Mouse (Mus musculus) CD4-positive, CD25-positive, alpha-beta regulatory T cell, adult 4 months (primary cell): Measurements from ENCODE around the gene C7. TPM values are rescaled to one million over a fixed set of nuclear protein-coding genes. Genes with fewer than 3 reads are reported as not detected.
"Not testable (repeated sequence)": the region's sequence is repeated elsewhere in the genome, so short reads cannot be mapped to it uniquely, and the experiment has no call there.

Experiments
- ATAC-seq: one replicate; pipeline ENCODE4 v1.8.0; 2017
- polyA plus RNA-seq, 2 experiments: library from polyadenylated mRNA; unstranded; fragments of 100-300 nt; shearing (Covaris generic); gene quantifications; one replicate each; pipeline ENCODE4 v1.2.1; 2017

Gene C7
- not detected for polyA plus RNA-seq

- ATAC-seq = no peak
Measured at GRCm38 (mm10) chr15:5063635-5064034, at the start of gene C7. Gene C7 (minus strand): TSS chr15:5063740.

GRCm38 (mm10) chr15:5112651-5113050 is 49.1 kb upstream of the C7 start:
- no peak for ATAC-seq

GRCm38 (mm10) chr15:5108655-5109040 is 45.1 kb upstream of the C7 start:
- ATAC-seq = peak; percentile 29

GRCm38 (mm10) chr15:5107686-5108654 is 44.4 kb upstream of the C7 start, which contains the start of gene Card6:
Gene Card6 (minus strand): TSS chr15:5108539.
- ATAC-seq = peak; percentile 90

GRCm38 (mm10) chr15:5106293-5106692 is 42.8 kb upstream of the C7 start:
- peak; percentile 45 for ATAC-seq

- no peak for ATAC-seq
Measured at GRCm38 (mm10) chr15:5105891-5106290, 42.4 kb upstream of the C7 start.

GRCm38 (mm10) chr15:5102312-5102711 is 38.8 kb upstream of the C7 start:
- ATAC-seq = no peak

- ATAC-seq = no peak
Measured at GRCm38 (mm10) chr15:5097376-5097775, 33.8 kb upstream of the C7 start.

GRCm38 (mm10) chr15:5095534-5096301 is 32.2 kb upstream of the C7 start:
- ATAC-seq = no peak

- ATAC-seq = no peak
Measured at GRCm38 (mm10) chr15:5090131-5090530, 26.6 kb upstream of the C7 start.

GRCm38 (mm10) chr15:5088850-5089608 is 25.5 kb upstream of the C7 start:
- ATAC-seq = peak; percentile 81

- ATAC-seq = peak; percentile 82
Measured at GRCm38 (mm10) chr15:5086162-5086561, 22.6 kb upstream of the C7 start.

GRCm38 (mm10) chr15:5081235-5081634 is 17.7 kb upstream of the C7 start:
- ATAC-seq = no peak

- no peak for ATAC-seq
Measured at GRCm38 (mm10) chr15:5068801-5069518, 5.4 kb upstream of the C7 start.

GRCm38 (mm10) chr15:5045560-5046284 is 17.8 kb downstream of the C7 start:
- peak; percentile 53 for ATAC-seq

GRCm38 (mm10) chr15:5029256-5029655 is 34.3 kb downstream of the C7 start:
- ATAC-seq = no peak

GRCm38 (mm10) chr15:5023479-5024265 is 39.9 kb downstream of the C7 start:
- ATAC-seq = not testable (repeated sequence)

- ATAC-seq = no peak
Measured at GRCm38 (mm10) chr15:5009644-5010107, 53.9 kb downstream of the C7 start.

- no peak for ATAC-seq
Measured at GRCm38 (mm10) chr15:5003503-5004196, 59.9 kb downstream of the C7 start.

- no peak for ATAC-seq
Measured at GRCm38 (mm10) chr15:5002903-5003302, 60.6 kb downstream of the C7 start.
